In genomic region chr5:148990891-148991311, GRCm38 (mm10) we compare ENCODE assay signal across 13 mouse cellular contexts. TPM values are rescaled to one million over a fixed set of nuclear protein-coding genes. Genes with fewer than 3 reads are reported as not detected.
DNase-seq lines count a peak whose midpoint lies in the region; ATAC-seq and TF ChIP-seq lines count a peak whose summit lies in the region.
"Had no signal": no experiment of that assay in that cellular context is flagged by ENCODE, and none has a peak within 500 bp of the region (broad histone marks: within the 10 kb centered on the region; RNA-seq: fewer than 3 reads in every experiment).

No protein-coding gene starts in this region.

- WGBS in heart, embryonic 10.5 days = 45% methylated on average over 12 of the region's 12 CpGs
- WGBS in intestine, postnatal 0 days = 58% methylated on average over 12 of the region's 12 CpGs
- WGBS in limb, embryonic 13.5 days = 66% methylated on average over 12 of the region's 12 CpGs

- 0 out of 2 replicates have a peak, but pooled peaks cover 5% of the 10 kb centered on the region for H3K9me3 ChIP-seq in heart, embryonic 10.5 days
- 0 out of 2 replicates have a peak, but pooled peaks cover 4% of the 10 kb centered on the region for H3K9me3 ChIP-seq in intestine, postnatal 0 days (ENCODE audit: control insufficient read depth)
- peaks cover 27% of the 10 kb centered on the region for H3K9me3 ChIP-seq in limb, embryonic 13.5 days
- H3K9me3 ChIP-seq: midbrain, embryonic 15.5 days had no signal

- 0 out of 2 replicates have a peak overlapping the region, but pooled peaks have one; percentile 15 for H3K4me3 ChIP-seq in heart, embryonic 10.5 days
- H3K4me3 ChIP-seq in intestine, postnatal 0 days (ENCODE audit: low read depth, low read length) = no peak overlapping the region
- H3K4me3 ChIP-seq in limb, embryonic 13.5 days = no peak overlapping the region
- H3K4me3 ChIP-seq: midbrain, embryonic 15.5 days had no signal

- no peak overlapping the region for H3K9ac ChIP-seq in intestine, postnatal 0 days (ENCODE audit: low read depth, low read length)
- H3K9ac ChIP-seq in limb, embryonic 13.5 days = no peak overlapping the region; the same call in 1 of the 2 replicates
- H3K9ac ChIP-seq: midbrain, embryonic 15.5 days had no signal

- no peak for DNase-seq in heart, embryonic 10.5 days (ENCODE audit: low spot score)
- DNase-seq in heart, adult 11 months = no peak
- peak; percentile 85 for DNase-seq in adrenal gland, adult 2 months
- no peak for DNase-seq in frontal cortex, postnatal 25 days (ENCODE audit: low spot score in 2 of 2)
- DNase-seq in gastrocnemius, postnatal 4 days (ENCODE audit: low spot score in 2 of 2) = no peak
- no peak for DNase-seq in frontal cortex, postnatal 14 days (ENCODE audit: low spot score in 2 of 2)
- DNase-seq: cerebellum, postnatal 14 days had no signal

- no peak for ATAC-seq in intestine, postnatal 0 days
- no peak for ATAC-seq in limb, embryonic 13.5 days (ENCODE audit: low FRiP score, low read depth)
- ATAC-seq: hindbrain, postnatal 0 days; midbrain, embryonic 15.5 days had no signal

- H3K4me2 ChIP-seq in intestine, postnatal 0 days (replicated peaks; ENCODE audit: low read depth) = peak overlapping the region; percentile 25; the same call in 1 of the 2 replicates
- H3K4me2 ChIP-seq in limb, embryonic 13.5 days (replicated peaks) = 0 out of 2 replicates have a peak overlapping the region, but pooled peaks have one; percentile 7
- H3K4me2 ChIP-seq: midbrain, embryonic 15.5 days had no signal

- H3K27ac ChIP-seq in heart, embryonic 10.5 days = peak overlapping the region; percentile 83
- H3K27ac ChIP-seq in intestine, postnatal 0 days (ENCODE audit: low read depth, low read length) = no peak overlapping the region
- peak overlapping the region; percentile 33; the same call in 1 of the 2 replicates for H3K27ac ChIP-seq in limb, embryonic 13.5 days
- H3K27ac ChIP-seq: hindbrain, postnatal 0 days; midbrain, embryonic 15.5 days had no signal

- H3K36me3 ChIP-seq in heart, embryonic 10.5 days = peaks cover 18% of the 10 kb centered on the region
- no peaks in the 10 kb centered on the region for H3K36me3 ChIP-seq in intestine, postnatal 0 days (ENCODE audit: control insufficient read depth, insufficient read depth)
- peaks cover 14% of the 10 kb centered on the region for H3K36me3 ChIP-seq in limb, embryonic 13.5 days
- H3K36me3 ChIP-seq: midbrain, embryonic 15.5 days had no signal

- no peak for TF ChIP-seq CTCF in intestine, postnatal 0 days (IDR thresholded peaks at IDR 0.05; ENCODE audit: low read depth)

- peaks cover 28% of the 10 kb centered on the region for H3K4me1 ChIP-seq in heart, embryonic 10.5 days
- no peaks in the 10 kb centered on the region for H3K4me1 ChIP-seq in intestine, postnatal 0 days (replicated peaks; ENCODE audit: control insufficient read depth, insufficient read depth, low read length)
- H3K4me1 ChIP-seq in limb, embryonic 13.5 days = peaks cover 20% of the 10 kb centered on the region

- H3K27me3 ChIP-seq in heart, embryonic 10.5 days (ENCODE audit: insufficient read depth, poor library complexity, severe bottlenecking) = no peaks in the 10 kb centered on the region
- H3K27me3 ChIP-seq in intestine, postnatal 0 days (replicated peaks; ENCODE audit: control insufficient read depth, insufficient read depth, low read length) = no peaks in the 10 kb centered on the region
- H3K27me3 ChIP-seq in limb, embryonic 13.5 days = no peaks in the 10 kb centered on the region
- H3K27me3 ChIP-seq: midbrain, embryonic 15.5 days had no signal

RNA-seq across cellular contexts. Expression of gene Gm42791, which starts 4.0 kb away (rescaled TPM):
- polyA plus RNA-seq in heart, embryonic 10.5 days (2016; fragmentation: Nextera tagmentation; extraction: Ambion mirVana) = 0.57 and 2.6 TPM in 2 replicates
- total RNA-seq in adrenal gland, adult 2 months (2021) = 1 to 10 TPM; 6.3 to 6.5 TPM
- not detected in 2 replicates for polyA plus RNA-seq in adrenal gland, adult 2 months (2012; rRNA removed)
- not detected in 2 replicates for polyA plus RNA-seq in intestine, postnatal 0 days (2015; fragmentation: Nextera tagmentation; extraction: Ambion mirVana)
- 1.6 and 2.6 TPM in 2 replicates for polyA plus RNA-seq in limb, embryonic 13.5 days (2015; fragmentation: Nextera tagmentation; extraction: Ambion mirVana)
- 1 to 10 TPM; 1.5 to 3.6 TPM for total RNA-seq in gastrocnemius, postnatal 4 days (2021)
- total RNA-seq: hindbrain, postnatal 0 days had no signal
- polyA plus RNA-seq: C2C12; forebrain, embryonic 11.5 days had no signal
